Mouse (Mus musculus): Measurements from ENCODE around the gene Them5. TPM values are rescaled to one million over a fixed set of nuclear protein-coding genes. Genes with fewer than 3 reads are reported as not detected.

Gene Them5
- polyA plus RNA-seq, 1 experiment from 2014 or later = not detected

GRCm38 (mm10) chr3:94386671-94387070 lies 44.8 kb downstream of the Them5 start:
- Histone ChIP-seq H3K9me3 (no peaks in the 10 kb centered on the region), H3K4me2 (no peak overlapping the region), H3K9ac (no peak overlapping the region), H3K4me3 (no peak overlapping the region), H3K4me1 (no peaks in the 10 kb centered on the region), H3K27me3 (replicated peaks) (peaks cover 12% of the 10 kb centered on the region; the same call in 1 of the 2 replicates), H3K27ac (replicated peaks) (no peak overlapping the region), H3K36me3 (no peaks in the 10 kb centered on the region)
- ATAC-seq (ENCODE audit: extremely low read depth, insufficient number of reproducible peaks, low FRiP score, low TSS enrichment) = no peak
- WGBS = 64% methylated on average over 4 of the region's 4 CpGs

- no peak for ATAC-seq (ENCODE audit: extremely low read depth, insufficient number of reproducible peaks, low FRiP score, low TSS enrichment)
- no peaks in the 10 kb centered on the region for H3K9me3 ChIP-seq
- no peaks in the 10 kb centered on the region for H3K36me3 ChIP-seq
- no peaks in the 10 kb centered on the region for H3K4me1 ChIP-seq
- H3K9ac ChIP-seq = no peak overlapping the region
- no peak overlapping the region for H3K4me2 ChIP-seq
- no peak overlapping the region for H3K27ac ChIP-seq (replicated peaks)
- no peak overlapping the region for H3K4me3 ChIP-seq
- WGBS = 81% methylated on average over 10 of the region's 10 CpGs
- H3K27me3 ChIP-seq (replicated peaks) = peaks cover 12% of the 10 kb centered on the region; the same call in 1 of the 2 replicates
Observed at GRCm38 (mm10) chr3:94387391-94387790, 45.5 kb downstream of the Them5 start.

GRCm38 (mm10) chr3:94388047-94388446 lies 46.1 kb downstream of the Them5 start:
- no peak for ATAC-seq (ENCODE audit: extremely low read depth, insufficient number of reproducible peaks, low FRiP score, low TSS enrichment)
- H3K4me1 ChIP-seq = no peaks in the 10 kb centered on the region
- no peak overlapping the region for H3K4me2 ChIP-seq
- H3K9me3 ChIP-seq = no peaks in the 10 kb centered on the region
- no peak overlapping the region for H3K9ac ChIP-seq
- WGBS = 56% methylated on average over 5 of the region's 5 CpGs
- no peak overlapping the region for H3K4me3 ChIP-seq
- no peaks in the 10 kb centered on the region for H3K36me3 ChIP-seq
- peaks cover 12% of the 10 kb centered on the region; the same call in 1 of the 2 replicates for H3K27me3 ChIP-seq (replicated peaks)
- no peak overlapping the region for H3K27ac ChIP-seq (replicated peaks)

- Histone ChIP-seq H3K27me3 (replicated peaks) (peaks cover 12% of the 10 kb centered on the region; the same call in 1 of the 2 replicates), H3K4me2 (no peak overlapping the region), H3K9ac (no peak overlapping the region), H3K9me3 (no peaks in the 10 kb centered on the region), H3K36me3 (no peaks in the 10 kb centered on the region), H3K4me1 (no peaks in the 10 kb centered on the region), H3K27ac (replicated peaks) (no peak overlapping the region), H3K4me3 (no peak overlapping the region)
- 88% methylated on average over 16 of the region's 16 CpGs for WGBS
- no peak for ATAC-seq (ENCODE audit: extremely low read depth, insufficient number of reproducible peaks, low FRiP score, low TSS enrichment)
Observed at GRCm38 (mm10) chr3:94389420-94389819, 47.5 kb downstream of the Them5 start.

- H3K4me3 ChIP-seq = no peak overlapping the region
- no peaks in the 10 kb centered on the region for H3K4me1 ChIP-seq
- 74% methylated on average over 5 of the region's 5 CpGs for WGBS
- peaks cover 13% of the 10 kb centered on the region; the same call in 1 of the 2 replicates for H3K27me3 ChIP-seq (replicated peaks)
- H3K27ac ChIP-seq (replicated peaks) = no peak overlapping the region
- no peak for ATAC-seq (ENCODE audit: extremely low read depth, insufficient number of reproducible peaks, low FRiP score, low TSS enrichment)
- no peak overlapping the region for H3K9ac ChIP-seq
- no peaks in the 10 kb centered on the region for H3K36me3 ChIP-seq
- no peaks in the 10 kb centered on the region for H3K9me3 ChIP-seq
- no peak overlapping the region for H3K4me2 ChIP-seq
Observed at GRCm38 (mm10) chr3:94391001-94391400, 49.1 kb downstream of the Them5 start.

GRCm38 (mm10) chr3:94392128-94392527 lies 50.2 kb downstream of the Them5 start:
- H3K27ac ChIP-seq (replicated peaks) = no peak overlapping the region
- no peaks in the 10 kb centered on the region for H3K4me1 ChIP-seq
- 73% methylated on average over 2 of the region's 2 CpGs for WGBS
- no peak overlapping the region for H3K9ac ChIP-seq
- H3K27me3 ChIP-seq (replicated peaks) = peaks cover 24% of the 10 kb centered on the region
- H3K4me2 ChIP-seq = no peak overlapping the region
- H3K36me3 ChIP-seq = no peaks in the 10 kb centered on the region
- no peak for ATAC-seq (ENCODE audit: extremely low read depth, insufficient number of reproducible peaks, low FRiP score, low TSS enrichment)
- no peaks in the 10 kb centered on the region for H3K9me3 ChIP-seq
- no peak overlapping the region for H3K4me3 ChIP-seq

GRCm38 (mm10) chr3:94393049-94393448 lies 51.1 kb downstream of the Them5 start:
- no peak overlapping the region for H3K4me3 ChIP-seq
- ATAC-seq (ENCODE audit: extremely low read depth, insufficient number of reproducible peaks, low FRiP score, low TSS enrichment) = no peak
- no peaks in the 10 kb centered on the region for H3K36me3 ChIP-seq
- 66% methylated on average over 4 of the region's 4 CpGs for WGBS
- H3K4me2 ChIP-seq = no peak overlapping the region
- H3K27me3 ChIP-seq (replicated peaks) = peaks cover 33% of the 10 kb centered on the region
- no peaks in the 10 kb centered on the region for H3K9me3 ChIP-seq
- H3K9ac ChIP-seq = no peak overlapping the region
- H3K4me1 ChIP-seq = no peaks in the 10 kb centered on the region
- H3K27ac ChIP-seq (replicated peaks) = no peak overlapping the region

- Histone ChIP-seq H3K9ac (no peak overlapping the region), H3K36me3 (no peaks in the 10 kb centered on the region), H3K4me1 (peaks cover 7% of the 10 kb centered on the region), H3K4me3 (no peak overlapping the region), H3K4me2 (no peak overlapping the region), H3K9me3 (no peaks in the 10 kb centered on the region), H3K27ac (replicated peaks) (no peak overlapping the region), H3K27me3 (replicated peaks) (peaks cover 59% of the 10 kb centered on the region)
- ATAC-seq (ENCODE audit: extremely low read depth, insufficient number of reproducible peaks, low FRiP score, low TSS enrichment) = no peak
- 68% methylated on average over 1 of the region's 1 CpGs for WGBS
Observed at GRCm38 (mm10) chr3:94396336-94396735, 54.4 kb downstream of the Them5 start.

GRCm38 (mm10) chr3:94396851-94397250 lies 55.0 kb downstream of the Them5 start:
- Histone ChIP-seq H3K4me3 (no peak overlapping the region), H3K4me1 (peaks cover 7% of the 10 kb centered on the region), H3K27ac (replicated peaks) (no peak overlapping the region), H3K9me3 (no peaks in the 10 kb centered on the region), H3K4me2 (no peak overlapping the region), H3K9ac (no peak overlapping the region), H3K27me3 (replicated peaks) (peaks cover 64% of the 10 kb centered on the region), H3K36me3 (no peaks in the 10 kb centered on the region)
- ATAC-seq (ENCODE audit: extremely low read depth, insufficient number of reproducible peaks, low FRiP score, low TSS enrichment) = no peak
- 71% methylated on average over 4 of the region's 4 CpGs for WGBS

Other genes starting within 250 kb of the Them5 start
- gene Gm10696, start 163.9 kb upstream of the Them5 start, polyA plus RNA-seq (2015; fragmentation: Nextera tagmentation; extraction: Ambion mirVana) = not detected in 2 replicates
- gene Gm5286, start 145.4 kb upstream of the Them5 start, polyA plus RNA-seq (2015; fragmentation: Nextera tagmentation; extraction: Ambion mirVana) = not detected in 2 replicates
- gene Gm4778, start 78.1 kb upstream of the Them5 start, polyA plus RNA-seq (2015; fragmentation: Nextera tagmentation; extraction: Ambion mirVana) = not detected in 2 replicates
- 10.6 and 10.8 TPM in 2 replicates for gene Them4, start 32.0 kb upstream of the Them5 start, polyA plus RNA-seq (2015; fragmentation: Nextera tagmentation; extraction: Ambion mirVana)
- gene C2cd4d, start 20.3 kb downstream of the Them5 start, polyA plus RNA-seq (2015; fragmentation: Nextera tagmentation; extraction: Ambion mirVana) = 0.31 and 0.52 TPM in 2 replicates
- 3.3 and 3.6 TPM in 2 replicates for gene Rorc, start 30.7 kb downstream of the Them5 start, polyA plus RNA-seq (2015; fragmentation: Nextera tagmentation; extraction: Ambion mirVana)
- gene Lingo4, start 56.4 kb downstream of the Them5 start, polyA plus RNA-seq (2015; fragmentation: Nextera tagmentation; extraction: Ambion mirVana) = 0.08 TPM in 2 replicates
- gene Tdrkh, start 71.2 kb downstream of the Them5 start, polyA plus RNA-seq (2015; fragmentation: Nextera tagmentation; extraction: Ambion mirVana) = 8.6 and 8.8 TPM in 2 replicates
- gene Mrpl9, start 101.2 kb downstream of the Them5 start, polyA plus RNA-seq (2015; fragmentation: Nextera tagmentation; extraction: Ambion mirVana) = 59.8 and 62.9 TPM in 2 replicates
- 0.27 and 0.38 TPM in 2 replicates for gene Oaz3, start 101.8 kb downstream of the Them5 start, polyA plus RNA-seq (2015; fragmentation: Nextera tagmentation; extraction: Ambion mirVana)
- gene Celf3, start 136.2 kb downstream of the Them5 start, polyA plus RNA-seq (2015; fragmentation: Nextera tagmentation; extraction: Ambion mirVana) = 1.5 and 1.6 TPM in 2 replicates
- gene Riiad1, start 138.2 kb downstream of the Them5 start, polyA plus RNA-seq (2015; fragmentation: Nextera tagmentation; extraction: Ambion mirVana) = 4.0 and 4.4 TPM in 2 replicates
- gene Snx27, start 240.6 kb downstream of the Them5 start, polyA plus RNA-seq (2015; fragmentation: Nextera tagmentation; extraction: Ambion mirVana) = 32.8 and 36.0 TPM in 2 replicates

Measured in heart, embryonic 13.5 days (tissue).